Mouse (Mus musculus) activated CD4-positive, CD25-positive, alpha-beta regulatory T cell, adult 4 months (primary cell): ENCODE results near the gene Inava. TPM values are rescaled to one million over a fixed set of nuclear protein-coding genes. Genes with fewer than 3 reads are reported as not detected.
A peak's percentile ranks its signal among the peaks of the same experiment; 100 is the strongest.

Source experiments
- ATAC-seq: one replicate; pipeline ENCODE4 v1.8.0; 2017
- polyA plus RNA-seq, 2 experiments: library from polyadenylated mRNA; unstranded; fragments of 100-300 nt; shearing (Covaris generic); gene quantifications; one replicate each; pipeline ENCODE4 v1.2.1; 2017

The Inava gene
- polyA plus RNA-seq = not detected

- peak; percentile 61 for ATAC-seq
These were observed at the start of gene Inava for GRCm38 (mm10) chr1:136233892-136234594. Inava (minus strand) TSS chr1:136234264.

DNA sequence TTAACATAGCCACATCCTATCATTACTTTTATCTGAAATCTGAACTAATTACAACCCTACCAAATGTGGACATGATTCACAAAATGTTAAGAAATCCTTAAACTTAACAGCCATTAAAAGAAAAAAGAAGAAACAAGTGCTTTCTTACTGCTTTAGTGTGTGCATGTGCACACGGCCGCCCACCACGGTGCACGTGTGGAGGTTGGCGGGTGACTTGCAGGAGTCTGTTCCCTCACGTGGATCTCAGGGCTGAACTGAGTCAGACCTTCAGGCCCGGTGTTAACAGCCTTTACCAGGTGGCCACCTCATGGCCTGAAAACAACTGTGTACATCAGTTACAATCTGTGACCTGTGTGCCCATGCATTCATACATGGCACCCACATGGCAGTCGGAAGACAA is 43.3 kb upstream of the Inava start:
- ATAC-seq = no peak

- ATAC-seq = no peak
These were observed 34.2 kb upstream of the Inava start for GRCm38 (mm10) chr1:136268224-136268623.

DNA sequence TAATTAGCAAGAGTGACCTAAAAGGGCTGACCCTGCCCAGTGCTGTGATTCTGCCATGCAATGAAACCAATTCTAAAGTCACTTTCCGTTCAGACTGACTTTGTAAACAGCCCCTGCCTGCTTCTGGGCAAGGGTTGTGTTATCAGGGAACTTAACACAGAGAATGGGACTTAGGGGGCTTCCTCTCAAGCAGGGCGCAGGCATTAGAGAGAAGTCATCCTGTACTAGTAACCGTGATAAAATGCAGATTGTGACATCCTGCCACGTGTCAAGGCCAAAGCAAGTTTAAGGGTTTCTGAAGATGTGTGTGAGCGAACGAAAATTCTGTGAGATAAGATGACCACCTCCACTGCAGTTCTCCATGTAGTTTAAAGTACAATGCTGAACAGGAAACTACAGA is 32.1 kb upstream of the Inava start:
- no peak for ATAC-seq

GRCm38 (mm10) chr1:136263355-136263754 is 29.3 kb upstream of the Inava start:
- ATAC-seq = no peak

DNA sequence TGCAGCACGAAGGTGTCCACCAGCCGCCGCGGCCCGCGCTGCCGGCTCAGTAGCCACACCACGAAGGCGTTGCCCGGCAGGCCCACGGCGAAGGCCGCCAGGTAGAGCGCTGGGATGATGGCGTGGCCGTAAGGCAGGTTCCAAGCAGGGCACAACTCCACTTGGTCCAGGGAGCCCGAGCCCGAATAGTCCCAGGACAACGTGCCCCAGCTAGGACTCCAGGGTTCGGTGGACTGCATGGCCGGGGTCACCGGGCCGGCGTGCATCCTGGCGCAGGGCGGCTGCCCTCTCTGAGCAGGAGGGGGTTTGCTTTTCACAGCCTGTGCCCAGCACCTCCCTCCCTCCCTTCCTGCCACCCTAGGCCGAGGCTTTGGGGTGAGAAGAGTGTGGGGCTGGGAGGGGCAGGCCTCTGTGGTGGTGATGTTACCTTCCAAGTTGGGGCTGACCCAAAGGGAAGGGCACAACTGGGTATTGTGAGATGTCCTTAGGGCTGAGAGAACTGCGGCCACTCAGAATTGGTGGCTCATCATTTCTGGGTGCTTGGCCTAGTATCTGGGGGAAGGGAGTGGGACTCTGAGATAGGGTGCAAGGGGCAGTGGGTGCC is 26.7 kb upstream of the Inava start, which contains the start of gene Gpr25:
Gene Gpr25 (minus strand): TSS at position 239 of the 604 bp plus-strand sequence.
- no peak for ATAC-seq

DNA sequence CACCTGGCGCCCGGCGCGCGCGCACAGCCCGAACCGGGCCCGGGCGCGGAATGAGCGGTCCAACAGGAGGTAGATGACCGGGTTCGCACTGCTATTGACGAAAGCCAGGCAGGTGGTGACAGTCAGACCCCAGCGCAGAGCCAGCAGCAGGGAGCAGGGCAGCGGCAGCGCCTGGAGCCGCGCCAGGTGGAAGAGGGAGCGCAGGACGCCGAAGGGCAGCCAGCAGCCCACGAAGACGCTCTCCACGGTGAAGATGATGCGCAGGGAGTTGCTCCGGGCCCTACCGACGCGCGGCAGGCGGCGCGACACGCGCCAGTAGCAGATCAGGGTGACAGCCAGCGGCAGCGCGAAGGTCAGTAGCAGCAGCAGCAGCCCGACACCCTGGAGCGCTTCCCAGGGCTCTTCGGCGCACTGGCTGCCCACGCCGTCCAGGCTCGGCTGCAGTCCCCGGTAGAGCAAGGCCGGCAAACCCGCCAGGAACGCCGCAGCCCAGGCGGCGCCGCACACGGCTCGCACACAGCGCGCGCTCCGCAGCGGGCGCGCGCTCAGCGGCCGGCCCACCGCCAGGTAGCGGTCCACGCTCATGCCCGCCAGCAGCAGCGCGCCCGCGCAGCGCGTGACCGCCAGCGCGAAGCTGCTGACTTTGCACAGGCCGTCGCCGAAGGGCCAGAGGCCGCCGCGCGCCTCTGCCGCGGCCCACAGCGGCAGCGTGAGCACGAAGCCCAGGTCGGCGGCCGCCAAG is 26.0 kb upstream of the Inava start:
- ATAC-seq = no peak

DNA sequence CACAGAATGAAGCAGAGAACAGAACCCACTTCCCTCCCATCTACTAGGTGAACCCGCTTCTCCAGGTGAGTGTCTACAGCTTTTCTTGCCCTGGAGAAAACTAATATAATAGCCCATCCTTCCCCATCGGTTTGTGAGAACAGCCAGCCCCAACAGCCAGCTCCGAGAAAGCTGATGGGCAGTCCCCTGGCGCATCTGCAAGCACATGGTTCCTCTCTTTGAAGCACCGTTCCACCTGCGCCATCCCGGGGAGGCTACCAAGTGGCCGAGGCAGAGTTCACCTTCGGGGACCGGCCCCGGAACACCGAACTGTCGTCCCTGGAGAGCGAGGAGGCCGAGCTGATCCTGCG is 25.5 kb upstream of the Inava start:
- no peak for ATAC-seq

- no peak for ATAC-seq
These were observed 24.4 kb upstream of the Inava start for GRCm38 (mm10) chr1:136258495-136258894.

DNA sequence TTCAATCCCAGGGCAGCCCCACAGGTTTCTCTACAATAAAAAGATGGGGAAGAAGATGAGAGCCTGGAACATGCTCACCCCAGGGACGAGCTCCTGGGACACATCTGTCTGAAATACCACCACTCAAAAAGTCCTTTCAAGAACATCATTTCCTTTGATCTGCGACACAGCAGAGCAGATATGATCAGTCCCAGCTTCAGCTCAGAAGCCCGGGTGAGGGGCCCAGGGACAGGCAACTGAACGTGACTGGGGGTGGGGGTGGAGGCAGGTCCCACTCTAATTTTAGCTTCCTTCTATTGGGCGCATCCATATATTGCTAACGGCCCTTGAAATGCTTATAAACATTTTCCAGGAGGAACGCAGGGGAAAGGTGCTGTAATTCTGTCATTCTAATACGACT is 21.6 kb upstream of the Inava start:
- no peak for ATAC-seq

DNA sequence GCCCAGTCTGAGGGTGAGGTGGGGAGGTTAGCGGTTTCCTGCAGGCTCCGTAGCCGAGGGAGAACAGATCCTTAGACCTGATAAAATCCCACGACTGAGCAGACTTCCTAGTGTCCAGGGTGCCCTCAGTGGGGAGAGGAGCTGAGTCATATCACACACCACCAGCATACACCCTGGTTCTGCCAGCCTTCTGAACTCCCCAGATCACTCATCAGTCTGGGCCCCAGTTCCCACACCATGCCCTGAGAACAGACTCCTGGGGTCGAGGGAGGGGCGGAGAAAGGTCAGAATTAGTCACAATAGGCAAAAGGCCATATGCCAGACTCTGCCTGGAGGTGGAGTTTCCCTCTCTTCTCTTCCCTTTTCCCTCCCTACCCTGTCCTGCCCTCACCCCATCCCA is 21.1 kb upstream of the Inava start:
- peak; percentile 64 for ATAC-seq

- ATAC-seq = peak; percentile 24
These were observed 20.5 kb upstream of the Inava start for GRCm38 (mm10) chr1:136254503-136255065.

GRCm38 (mm10) chr1:136253472-136253871 is 19.4 kb upstream of the Inava start:
- ATAC-seq = no peak

DNA sequence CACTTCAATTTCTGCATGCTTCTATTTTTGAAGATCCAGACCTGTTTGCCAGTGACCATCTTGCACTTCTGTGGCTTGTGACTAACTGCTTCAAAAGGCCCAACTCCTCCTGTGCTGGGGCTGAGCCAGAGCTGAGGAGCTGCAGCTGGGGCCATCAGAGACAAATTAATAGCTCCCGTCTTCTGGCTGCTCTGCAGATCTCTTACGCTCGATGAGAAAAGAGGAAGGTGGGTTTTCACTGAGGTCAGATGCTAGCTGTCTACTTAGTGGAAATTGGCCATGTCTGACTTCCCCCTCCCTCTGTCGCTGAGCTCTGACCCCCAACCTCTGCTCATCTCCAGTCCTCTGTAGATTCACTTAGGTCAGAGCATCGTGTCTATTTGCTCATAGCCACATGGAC is 15.6 kb upstream of the Inava start:
- ATAC-seq = no peak

DNA sequence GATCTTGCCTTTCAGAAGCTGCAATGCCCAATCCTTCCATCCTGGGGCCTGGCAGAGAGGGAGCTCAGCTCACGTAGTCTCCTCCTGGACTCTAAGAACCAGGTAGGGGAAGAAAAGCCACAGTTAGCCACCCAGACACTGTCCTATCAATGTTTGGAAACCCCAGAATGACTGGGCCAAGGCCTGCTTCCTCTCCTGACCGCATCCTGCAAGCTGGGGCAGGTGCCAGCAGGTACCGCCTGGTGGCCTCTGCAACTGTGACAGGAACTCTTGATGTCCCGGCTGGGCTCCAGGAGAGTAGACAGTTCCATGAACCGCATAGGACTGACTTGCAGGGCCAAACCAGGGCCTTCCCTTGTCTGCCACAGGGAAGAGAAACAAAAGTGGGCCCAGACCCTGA is 13.3 kb upstream of the Inava start:
- ATAC-seq = peak; percentile 52

DNA sequence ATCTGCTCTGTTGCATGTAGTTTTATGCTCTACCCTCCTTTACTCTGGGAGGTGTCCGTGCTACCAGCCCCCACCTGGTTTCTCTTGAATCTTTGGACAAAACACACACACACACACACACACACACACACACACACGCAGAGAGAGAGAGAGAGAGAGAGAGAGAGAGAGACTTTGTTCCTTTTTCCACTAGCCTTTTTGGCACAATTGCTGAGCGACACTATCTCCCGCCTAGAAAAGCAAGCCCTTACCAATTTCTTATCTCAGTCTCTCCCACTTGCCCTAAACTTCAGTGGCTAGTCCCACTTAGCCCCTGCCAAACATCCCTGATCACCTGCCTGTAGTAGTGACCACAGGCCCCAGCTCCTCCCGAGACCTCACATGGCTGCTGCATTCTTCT is 10.4 kb upstream of the Inava start:
- ATAC-seq = no peak

GRCm38 (mm10) chr1:136241801-136242200 is 7.7 kb upstream of the Inava start:
- ATAC-seq = no peak

GRCm38 (mm10) chr1:136238495-136238894 is 4.4 kb upstream of the Inava start:
- no peak for ATAC-seq

DNA sequence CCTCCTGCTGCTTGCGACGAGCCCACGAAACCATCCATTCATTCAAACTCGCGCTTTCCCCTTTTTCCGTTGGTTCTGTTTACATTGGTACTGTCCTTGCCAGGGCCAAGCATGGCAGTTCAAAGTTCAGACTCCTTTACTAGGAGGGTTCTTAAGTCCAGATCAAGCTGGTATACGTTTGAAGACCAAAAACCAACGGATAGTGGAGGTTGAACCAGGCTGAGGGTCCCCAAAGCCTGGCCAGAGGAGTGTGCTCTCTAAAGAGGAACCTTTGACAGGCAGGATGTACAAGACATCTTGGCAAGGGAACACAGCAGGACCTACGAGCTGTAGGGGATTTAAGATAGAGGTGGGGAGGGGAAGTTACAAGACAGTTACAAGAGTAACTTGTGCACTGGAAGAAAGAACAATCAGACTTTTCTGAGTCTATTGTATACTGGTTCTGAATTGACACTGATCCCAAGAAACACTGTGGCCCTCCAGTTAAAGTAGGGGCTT is 580 bp upstream of the Inava start:
- ATAC-seq = no peak

GRCm38 (mm10) chr1:136232986-136233790 is 876 bp downstream of the Inava start:
- ATAC-seq = no peak

DNA sequence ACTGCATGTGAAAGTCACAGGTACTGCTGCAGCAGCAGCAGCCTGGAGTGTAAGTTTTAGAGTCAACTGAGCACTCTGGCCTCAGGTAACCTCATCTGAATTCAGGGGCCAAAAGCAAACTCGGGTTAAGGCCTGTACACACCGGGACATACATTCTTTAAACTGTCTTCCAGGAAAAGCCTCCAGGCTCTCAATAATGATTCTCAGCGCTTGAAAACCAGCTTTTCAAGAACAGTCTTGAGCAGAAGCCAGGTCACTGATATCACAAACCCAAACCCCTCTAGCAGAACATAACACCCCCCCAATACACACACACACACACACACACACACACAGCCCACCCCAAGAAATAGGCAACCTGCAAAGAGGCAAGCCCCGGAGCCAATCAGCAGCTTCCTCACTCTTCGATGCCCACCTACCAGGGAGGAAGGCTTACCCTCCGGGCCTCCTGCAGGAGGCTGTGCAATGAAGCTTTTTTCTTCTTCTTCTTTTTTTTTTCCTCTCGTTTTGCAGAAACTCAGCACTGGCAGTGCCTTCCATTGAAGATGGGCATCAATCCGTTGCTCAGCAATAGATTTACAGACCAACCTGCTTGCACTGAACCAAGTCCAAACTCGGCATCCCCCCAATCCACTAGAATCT is 1.7 kb downstream of the Inava start:
- ATAC-seq = no peak

DNA sequence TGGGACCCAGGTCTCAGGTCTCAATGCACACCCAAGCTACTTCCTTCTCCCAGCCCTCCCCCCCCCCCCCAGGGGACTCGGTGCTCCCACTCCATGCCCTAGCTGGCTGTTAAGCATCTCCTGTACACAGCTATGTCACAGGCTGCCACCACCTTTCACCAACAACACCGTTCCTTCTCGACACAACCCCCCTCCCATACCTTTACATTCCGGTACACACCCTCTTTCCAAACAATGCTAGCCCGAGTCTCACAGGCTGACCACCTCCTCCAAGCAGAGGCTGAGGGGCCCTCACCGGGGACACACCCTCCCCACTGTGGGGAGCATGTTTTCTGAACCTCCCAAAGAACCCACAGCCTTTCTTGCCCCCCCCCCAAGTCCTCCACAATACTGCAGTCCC is 2.5 kb downstream of the Inava start:
- ATAC-seq = no peak
